Mouse (Mus musculus) stomach, postnatal 0 days (tissue): ENCODE measurements around the gene Kcnmb1.

Experiments
- CTCF ChIP-seq: IDR thresholded peaks from 2 replicates; pipeline ENCODE4 v1.5.1; 2016; ENCODE audit warnings: antibody characterized with exemption, low read depth, mild to moderate bottlenecking, moderate library complexity
- EP300 ChIP-seq: optimal IDR thresholded peaks from 2 replicates; pipeline ENCODE3; 2016; ENCODE audit warnings: antibody characterized with exemption

DNA sequence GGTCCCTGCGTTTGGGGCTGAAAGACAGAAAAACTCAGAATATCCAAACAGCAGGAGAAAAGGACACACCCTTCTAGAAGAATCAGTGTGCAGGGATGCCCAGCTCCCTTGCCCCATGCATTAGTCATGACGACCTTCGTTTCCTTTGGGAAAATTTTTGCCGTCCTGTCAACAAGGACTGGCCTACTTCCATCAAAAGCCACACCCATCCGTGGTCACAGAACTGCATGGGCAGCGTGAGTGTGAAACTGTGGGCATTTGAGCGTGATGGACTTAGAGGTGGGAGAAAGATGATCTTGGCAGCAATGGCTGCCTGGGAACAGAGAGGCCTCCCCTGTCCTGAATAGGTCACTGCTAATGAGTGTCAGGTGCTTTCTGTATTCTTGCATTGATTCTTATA is 9.3 kb downstream of the Kcnmb1 start:
- no peak for TF ChIP-seq CTCF
- TF ChIP-seq EP300 = no peak
